Mouse (Mus musculus): ENCODE measurements around the gene Arhgap23. TPM values are rescaled to one million over a fixed set of nuclear protein-coding genes. Genes with fewer than 3 reads are reported as not detected.

The Arhgap23 gene
- polyA plus RNA-seq, 1 experiment from 2014 or later = 3.1 TPM

DNA sequence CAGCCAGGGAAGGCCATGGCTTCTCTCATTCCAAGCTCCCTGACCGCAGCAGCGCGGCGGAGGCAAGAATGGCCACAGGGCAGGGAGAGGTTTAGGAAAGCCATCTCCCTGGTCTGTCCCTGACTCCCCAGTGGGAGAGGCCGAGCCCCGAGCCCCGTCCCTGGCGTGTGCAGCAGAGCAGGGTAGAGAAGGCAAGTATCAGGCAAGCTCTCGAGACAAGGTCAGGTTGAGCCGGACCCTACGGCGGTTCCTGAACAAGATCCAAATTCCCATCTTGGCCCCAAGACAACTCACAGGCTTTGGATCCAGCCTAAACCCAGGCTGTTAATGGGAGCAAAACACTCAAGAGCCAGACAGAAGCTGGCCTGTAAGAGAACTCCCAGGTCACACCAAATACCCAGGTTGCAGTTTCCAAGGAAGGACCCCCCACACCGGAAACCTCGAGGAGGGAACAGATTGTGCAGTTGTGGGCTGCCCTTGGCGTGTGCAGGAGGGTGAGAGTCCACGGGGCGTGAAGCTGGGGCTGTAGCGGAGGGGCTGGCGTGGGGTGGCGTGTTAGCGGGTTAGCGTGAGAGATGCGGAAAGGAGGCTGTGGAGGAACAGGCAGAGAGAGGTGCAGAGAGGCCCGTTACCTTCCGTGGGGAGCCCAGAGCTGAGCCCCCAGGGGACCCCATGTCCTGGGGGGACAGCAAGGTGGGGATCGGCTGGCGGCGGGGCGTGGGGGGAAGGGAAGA is 106.6 kb downstream of the Arhgap23 start:
- ATAC-seq (replicated peaks; ENCODE audit: insufficient number of reproducible peaks, low FRiP score, low TSS enrichment, low read depth) (no peak), DNase-seq (ENCODE audit: low spot score) (no peak)
- H3K27ac ChIP-seq (replicated peaks; ENCODE audit: low read depth, low read length) = no peak overlapping the region
- H3K9me3 ChIP-seq (replicated peaks; ENCODE audit: control insufficient read depth, low read length) = no peaks in the 10 kb centered on the region
- H3K27me3 ChIP-seq (ENCODE audit: control insufficient read depth, insufficient read depth, low read length) = no peaks in the 10 kb centered on the region
- 80% methylated on average over 29 of the region's 29 CpGs for WGBS
- no peak overlapping the region for H3K4me2 ChIP-seq (ENCODE audit: low read depth, low read length)
- no peak overlapping the region for H3K4me3 ChIP-seq (ENCODE audit: low read depth, low read length)
- no peak overlapping the region for H3K9ac ChIP-seq (replicated peaks; ENCODE audit: low read length)
- H3K36me3 ChIP-seq (replicated peaks; ENCODE audit: control insufficient read depth, insufficient read depth, low read depth, low read length) = no peaks in the 10 kb centered on the region
- peaks cover 7% of the 10 kb centered on the region; the same call in 1 of the 2 replicates for H3K4me1 ChIP-seq (ENCODE audit: control insufficient read depth, insufficient read depth, low read length)

DNA sequence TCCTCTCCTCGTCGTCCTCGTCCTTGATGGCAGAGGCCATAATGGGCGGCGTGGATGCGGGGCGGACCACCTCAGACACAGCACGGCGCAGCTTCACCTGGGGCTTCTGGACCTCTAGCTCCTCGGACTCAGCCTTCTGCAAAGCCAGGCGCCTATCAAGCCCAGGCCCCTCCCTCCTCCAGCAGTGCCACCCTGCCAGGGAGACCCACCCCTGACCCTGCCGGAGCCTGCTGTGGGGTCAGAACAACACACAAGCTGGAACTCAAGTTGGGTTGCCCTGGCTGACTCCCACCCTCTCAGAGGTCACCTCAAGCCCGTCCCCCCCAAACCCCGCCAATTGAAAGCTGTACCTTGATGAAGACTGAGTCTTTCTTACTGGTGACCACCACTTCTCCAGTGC is 107.8 kb downstream of the Arhgap23 start:
- Histone ChIP-seq H3K27me3 (ENCODE audit: control insufficient read depth, insufficient read depth, low read length) (no peaks in the 10 kb centered on the region), H3K4me3 (ENCODE audit: low read depth, low read length) (no peak overlapping the region), H3K9me3 (replicated peaks; ENCODE audit: control insufficient read depth, low read length) (no peaks in the 10 kb centered on the region), H3K27ac (replicated peaks; ENCODE audit: low read depth, low read length) (no peak overlapping the region), H3K36me3 (replicated peaks; ENCODE audit: control insufficient read depth, insufficient read depth, low read depth, low read length) (no peaks in the 10 kb centered on the region), H3K9ac (replicated peaks; ENCODE audit: low read length) (no peak overlapping the region), H3K4me1 (ENCODE audit: control insufficient read depth, insufficient read depth, low read length) (peaks cover 7% of the 10 kb centered on the region; the same call in 1 of the 2 replicates), H3K4me2 (ENCODE audit: low read depth, low read length) (no peak overlapping the region)
- ATAC-seq (replicated peaks; ENCODE audit: insufficient number of reproducible peaks, low FRiP score, low TSS enrichment, low read depth) = no peak
- no peak for DNase-seq (ENCODE audit: low spot score)
- WGBS = 83% methylated on average over 14 of the region's 14 CpGs

DNA sequence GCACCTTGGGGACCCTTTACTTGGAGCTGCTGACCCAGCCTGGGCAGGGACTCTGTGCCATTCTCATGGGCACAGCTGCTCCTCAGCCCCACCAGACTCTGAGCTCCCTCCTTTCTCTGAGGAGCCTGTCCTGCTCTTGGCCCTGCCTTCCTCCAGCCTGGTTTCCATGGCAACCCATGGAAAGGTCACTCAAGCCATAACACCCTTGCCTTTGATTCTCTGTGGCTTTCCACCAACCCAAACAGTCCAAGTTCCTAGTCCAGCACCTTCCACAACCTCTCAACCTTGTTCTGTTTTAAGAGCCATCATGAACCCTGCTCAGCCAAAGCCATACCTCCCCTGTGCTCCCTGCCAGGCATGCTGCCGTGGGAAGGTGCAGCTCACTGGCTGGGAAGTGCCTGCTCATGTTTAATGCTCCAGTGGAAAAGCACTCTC is 108.5 kb downstream of the Arhgap23 start:
- ATAC-seq (replicated peaks; ENCODE audit: insufficient number of reproducible peaks, low FRiP score, low TSS enrichment, low read depth) (peak; percentile 57), DNase-seq (ENCODE audit: low spot score) (peak; percentile 48)
- H3K9me3 ChIP-seq (replicated peaks; ENCODE audit: control insufficient read depth, low read length) = no peaks in the 10 kb centered on the region
- H3K27me3 ChIP-seq (ENCODE audit: control insufficient read depth, insufficient read depth, low read length) = no peaks in the 10 kb centered on the region
- peaks cover 7% of the 10 kb centered on the region; the same call in 1 of the 2 replicates for H3K4me1 ChIP-seq (ENCODE audit: control insufficient read depth, insufficient read depth, low read length)
- H3K4me3 ChIP-seq (ENCODE audit: low read depth, low read length) = no peak overlapping the region
- H3K9ac ChIP-seq (replicated peaks; ENCODE audit: low read length) = no peak overlapping the region
- no peaks in the 10 kb centered on the region for H3K36me3 ChIP-seq (replicated peaks; ENCODE audit: control insufficient read depth, insufficient read depth, low read depth, low read length)
- H3K27ac ChIP-seq (replicated peaks; ENCODE audit: low read depth, low read length) = no peak overlapping the region
- WGBS = 7% methylated on average over 1 of the region's 1 CpGs
- H3K4me2 ChIP-seq (ENCODE audit: low read depth, low read length) = no peak overlapping the region

DNA sequence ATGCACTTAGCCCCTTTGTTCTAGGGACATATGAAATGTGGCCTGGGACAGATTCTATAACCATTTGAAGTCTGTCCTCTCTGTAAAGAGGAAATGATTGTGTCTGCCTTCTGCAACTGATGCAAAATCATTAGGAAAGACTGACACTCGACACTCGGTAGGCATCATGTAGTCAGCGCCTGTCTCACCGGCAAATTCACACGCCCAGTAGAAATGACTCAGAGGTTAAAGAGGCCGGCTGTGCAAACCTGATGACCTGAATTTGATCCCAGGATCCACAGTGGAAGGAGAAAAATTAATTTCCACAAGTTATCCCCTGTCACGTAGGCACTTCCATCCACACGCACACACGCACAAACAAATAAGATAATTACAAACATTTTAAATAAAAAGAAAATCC is 109.0 kb downstream of the Arhgap23 start:
- ATAC-seq (replicated peaks; ENCODE audit: insufficient number of reproducible peaks, low FRiP score, low TSS enrichment, low read depth) (no peak), DNase-seq (ENCODE audit: low spot score) (no peak)
- Histone ChIP-seq H3K4me3 (ENCODE audit: low read depth, low read length) (no peak overlapping the region), H3K4me2 (ENCODE audit: low read depth, low read length) (no peak overlapping the region), H3K4me1 (ENCODE audit: control insufficient read depth, insufficient read depth, low read length) (peaks cover 7% of the 10 kb centered on the region; the same call in 1 of the 2 replicates), H3K36me3 (replicated peaks; ENCODE audit: control insufficient read depth, insufficient read depth, low read depth, low read length) (no peaks in the 10 kb centered on the region), H3K27ac (replicated peaks; ENCODE audit: low read depth, low read length) (no peak overlapping the region), H3K9ac (replicated peaks; ENCODE audit: low read length) (no peak overlapping the region), H3K27me3 (ENCODE audit: control insufficient read depth, insufficient read depth, low read length) (no peaks in the 10 kb centered on the region), H3K9me3 (replicated peaks; ENCODE audit: control insufficient read depth, low read length) (no peaks in the 10 kb centered on the region)
- WGBS = 36% methylated on average over 9 of the region's 9 CpGs

DNA sequence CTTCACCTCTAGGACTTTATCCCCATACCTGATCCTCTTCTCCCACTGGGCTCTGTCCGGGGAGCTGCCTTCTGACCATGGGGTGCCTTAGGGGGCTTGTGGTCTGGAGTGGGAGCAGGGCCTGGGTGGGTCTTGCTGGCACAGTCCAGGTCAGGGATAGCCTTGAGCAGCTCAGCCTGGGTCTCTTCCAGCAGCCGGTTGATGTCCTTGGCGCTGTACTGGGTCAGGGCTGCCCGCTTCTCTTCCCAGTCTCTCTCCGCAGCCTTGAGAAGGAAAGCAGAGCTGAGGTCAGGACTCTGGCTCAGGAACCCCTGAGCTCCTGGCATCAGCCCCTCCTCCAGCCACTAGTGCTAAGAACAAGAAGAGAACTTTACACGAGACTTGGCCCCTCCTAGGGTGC is 110.0 kb downstream of the Arhgap23 start:
- no peaks in the 10 kb centered on the region for H3K36me3 ChIP-seq (replicated peaks; ENCODE audit: control insufficient read depth, insufficient read depth, low read depth, low read length)
- WGBS = 91% methylated on average over 6 of the region's 6 CpGs

DNA sequence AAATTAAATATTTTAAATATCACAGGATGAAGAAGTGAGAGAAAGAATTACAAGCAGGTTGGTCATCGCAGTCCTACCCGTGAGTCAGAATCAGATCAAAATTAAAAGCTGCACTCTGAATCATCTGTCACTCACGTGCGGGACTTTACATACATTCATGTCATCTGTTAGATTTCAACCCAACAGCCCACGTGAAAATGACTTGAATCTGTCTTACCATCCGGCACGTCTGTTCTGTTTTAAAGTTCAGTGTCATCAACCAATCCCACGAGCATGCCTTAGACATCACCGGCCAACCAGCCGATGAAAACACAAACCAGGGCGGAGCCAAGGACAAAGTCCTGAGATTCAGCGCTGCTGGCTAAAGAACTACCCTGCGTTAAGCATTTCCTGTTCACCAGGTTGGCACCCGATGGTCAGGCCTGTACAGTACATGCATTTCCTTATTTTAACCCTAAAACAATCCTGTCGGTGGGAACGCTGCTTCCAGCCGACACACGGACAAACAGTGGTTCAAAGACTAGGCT is 113.0 kb downstream of the Arhgap23 start:
- Histone ChIP-seq H3K27ac (replicated peaks; ENCODE audit: low read depth, low read length) (no peak overlapping the region), H3K9ac (replicated peaks; ENCODE audit: low read length) (no peak overlapping the region), H3K9me3 (replicated peaks; ENCODE audit: control insufficient read depth, low read length) (no peaks in the 10 kb centered on the region), H3K27me3 (ENCODE audit: control insufficient read depth, insufficient read depth, low read length) (peaks cover 15% of the 10 kb centered on the region), H3K4me2 (ENCODE audit: low read depth, low read length) (no peak overlapping the region), H3K36me3 (replicated peaks; ENCODE audit: control insufficient read depth, insufficient read depth, low read depth, low read length) (no peaks in the 10 kb centered on the region), H3K4me1 (ENCODE audit: control insufficient read depth, insufficient read depth, low read length) (peaks cover 14% of the 10 kb centered on the region), H3K4me3 (ENCODE audit: low read depth, low read length) (no peak overlapping the region)
- 70% methylated on average over 18 of the region's 18 CpGs for WGBS
- ATAC-seq (replicated peaks; ENCODE audit: insufficient number of reproducible peaks, low FRiP score, low TSS enrichment, low read depth) (no peak), DNase-seq (ENCODE audit: low spot score) (no peak)

More for the DNA sequence above, 110.0 kb downstream of the Arhgap23 start:
- H3K27ac ChIP-seq (replicated peaks; ENCODE audit: low read depth, low read length) = no peak overlapping the region
- H3K9me3 ChIP-seq (replicated peaks; ENCODE audit: control insufficient read depth, low read length) = no peaks in the 10 kb centered on the region
- no peak overlapping the region for H3K4me3 ChIP-seq (ENCODE audit: low read depth, low read length)
- H3K4me2 ChIP-seq (ENCODE audit: low read depth, low read length) = no peak overlapping the region
- no peaks in the 10 kb centered on the region for H3K27me3 ChIP-seq (ENCODE audit: control insufficient read depth, insufficient read depth, low read length)
- DNase-seq (ENCODE audit: low spot score) = no peak
- no peak for ATAC-seq (replicated peaks; ENCODE audit: insufficient number of reproducible peaks, low FRiP score, low TSS enrichment, low read depth)
- no peak overlapping the region; the same call in 1 of the 2 replicates for H3K9ac ChIP-seq (replicated peaks; ENCODE audit: low read length)
- H3K4me1 ChIP-seq (ENCODE audit: control insufficient read depth, insufficient read depth, low read length) = peaks cover 7% of the 10 kb centered on the region; the same call in 1 of the 2 replicates

DNA sequence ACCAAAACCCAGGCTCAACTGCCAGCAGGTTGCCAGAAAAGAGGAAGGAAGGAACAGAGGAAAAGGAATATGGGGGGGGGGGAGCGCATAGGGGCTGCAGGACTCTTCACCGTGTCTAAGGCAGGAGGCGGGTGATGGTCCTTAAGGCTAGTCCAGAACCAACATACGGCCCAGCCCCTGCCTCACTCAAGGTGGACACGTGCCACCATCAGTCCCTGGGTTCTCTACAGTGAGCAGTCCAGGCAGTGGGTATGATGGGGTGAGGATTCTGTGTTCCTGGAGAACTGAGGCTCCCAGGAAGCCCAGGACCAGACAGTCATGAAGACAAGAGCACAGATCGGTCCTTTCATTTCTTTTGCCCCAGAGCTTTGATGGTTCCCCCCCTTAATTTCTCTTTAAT is 114.7 kb downstream of the Arhgap23 start:
- DNase-seq (ENCODE audit: low spot score) (no peak), ATAC-seq (replicated peaks; ENCODE audit: insufficient number of reproducible peaks, low FRiP score, low TSS enrichment, low read depth) (no peak)
- H3K36me3 ChIP-seq (replicated peaks; ENCODE audit: control insufficient read depth, insufficient read depth, low read depth, low read length) = no peaks in the 10 kb centered on the region
- no peak overlapping the region for H3K27ac ChIP-seq (replicated peaks; ENCODE audit: low read depth, low read length)
- H3K4me1 ChIP-seq (ENCODE audit: control insufficient read depth, insufficient read depth, low read length) = peaks cover 14% of the 10 kb centered on the region
- H3K9ac ChIP-seq (replicated peaks; ENCODE audit: low read length) = no peak overlapping the region
- WGBS = 89% methylated on average over 6 of the region's 6 CpGs
- H3K9me3 ChIP-seq (replicated peaks; ENCODE audit: control insufficient read depth, low read length) = no peaks in the 10 kb centered on the region
- H3K4me2 ChIP-seq (ENCODE audit: low read depth, low read length) = no peak overlapping the region
- H3K27me3 ChIP-seq (ENCODE audit: control insufficient read depth, insufficient read depth, low read length) = peaks cover 32% of the 10 kb centered on the region
- H3K4me3 ChIP-seq (ENCODE audit: low read depth, low read length) = no peak overlapping the region

DNA sequence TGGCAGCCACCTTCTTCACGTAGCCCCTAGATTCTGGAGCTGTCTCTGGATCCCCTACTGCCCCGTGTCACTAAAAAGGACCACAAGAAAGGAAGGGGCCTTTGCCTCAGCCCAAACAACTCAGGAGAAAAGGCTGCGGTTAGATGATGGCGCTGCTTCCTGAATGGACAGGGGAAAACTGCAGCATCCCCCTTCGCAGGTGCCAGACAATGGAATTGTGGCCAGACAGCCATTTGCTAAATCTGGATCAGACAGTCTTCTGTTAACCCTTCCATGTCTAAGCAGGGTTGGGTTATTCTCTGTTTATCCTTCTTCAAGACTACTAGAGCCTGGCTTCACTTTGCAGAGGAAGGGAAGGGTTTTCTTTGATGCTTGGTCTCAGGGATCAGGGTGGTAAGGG is 115.6 kb downstream of the Arhgap23 start:
- Histone ChIP-seq H3K36me3 (replicated peaks; ENCODE audit: control insufficient read depth, insufficient read depth, low read depth, low read length) (no peaks in the 10 kb centered on the region), H3K4me1 (ENCODE audit: control insufficient read depth, insufficient read depth, low read length) (peaks cover 14% of the 10 kb centered on the region), H3K9ac (replicated peaks; ENCODE audit: low read length) (no peak overlapping the region), H3K9me3 (replicated peaks; ENCODE audit: control insufficient read depth, low read length) (no peaks in the 10 kb centered on the region), H3K4me2 (ENCODE audit: low read depth, low read length) (no peak overlapping the region), H3K4me3 (ENCODE audit: low read depth, low read length) (no peak overlapping the region), H3K27ac (replicated peaks; ENCODE audit: low read depth, low read length) (no peak overlapping the region), H3K27me3 (ENCODE audit: control insufficient read depth, insufficient read depth, low read length) (peaks cover 41% of the 10 kb centered on the region)
- ATAC-seq (replicated peaks; ENCODE audit: insufficient number of reproducible peaks, low FRiP score, low TSS enrichment, low read depth) (no peak), DNase-seq (ENCODE audit: low spot score) (no peak)
- 64% methylated on average over 5 of the region's 5 CpGs for WGBS

All from embryonic facial prominence, embryonic 11.5 days (tissue).